Comparison of ENCODE assay signal across 9 mouse cellular contexts in genomic region chr17:37050876-37051275, GRCm38 (mm10). TPM values are rescaled to one million over a fixed set of nuclear protein-coding genes. Genes with fewer than 3 reads are reported as not detected.
A peak's percentile ranks its signal among the peaks of the same experiment; 100 is the strongest.
DNase-seq lines count a peak whose midpoint lies in the region; ATAC-seq and TF ChIP-seq lines count a peak whose summit lies in the region.
"Had no signal": no experiment of that assay in that cellular context is flagged by ENCODE, and none has a peak within 500 bp of the region (broad histone marks: within the 10 kb centered on the region; RNA-seq: fewer than 3 reads in every experiment).

No protein-coding gene starts in this region.

- ATAC-seq in embryonic facial prominence, embryonic 11.5 days (replicated peaks; ENCODE audit: insufficient number of reproducible peaks, low FRiP score, low TSS enrichment, low read depth) = peak; percentile 36
- no peak for ATAC-seq in heart, postnatal 0 days (ENCODE audit: insufficient read depth, low read depth)
- no peak for ATAC-seq in liver, embryonic 16.5 days (ENCODE audit: low read depth)

- H3K4me2 ChIP-seq in embryonic facial prominence, embryonic 11.5 days (ENCODE audit: low read depth, low read length) = peak overlapping the region; percentile 93
- peak overlapping the region; percentile 85 for H3K4me2 ChIP-seq in heart, postnatal 0 days (ENCODE audit: low read depth, low read length)
- peak overlapping the region; percentile 46 for H3K4me2 ChIP-seq in liver, embryonic 16.5 days (ENCODE audit: low read depth, low read length)

- H3K9me3 ChIP-seq in embryonic facial prominence, embryonic 11.5 days (replicated peaks; ENCODE audit: control insufficient read depth, low read length) = no peaks in the 10 kb centered on the region
- H3K9me3 ChIP-seq in heart, postnatal 0 days (replicated peaks; ENCODE audit: control insufficient read depth, low read length) = no peaks in the 10 kb centered on the region
- no peaks in the 10 kb centered on the region for H3K9me3 ChIP-seq in liver, embryonic 16.5 days (replicated peaks; ENCODE audit: control insufficient read depth, low read length)

- no peak for TF ChIP-seq EP300 in heart, postnatal 0 days (IDR thresholded peaks at IDR 0.05; ENCODE audit: low read depth)

- intact Hi-C loops in left cerebral cortex, postnatal 36 days (cut with DNase I) = loop anchor here (2.0 kb wide), 1 partner anchor 22 kb away; no protein-coding TSS in a partner anchor

- 2% methylated on average over 27 of the region's 27 CpGs for WGBS in embryonic facial prominence, embryonic 11.5 days
- WGBS in heart, postnatal 0 days = 17% methylated on average over 27 of the region's 27 CpGs
- 6% methylated on average over 27 of the region's 27 CpGs for WGBS in liver, embryonic 16.5 days (ENCODE audit: insufficient replicate concordance)

- DNase-seq in left cerebral cortex, postnatal 36 days (ENCODE audit: low spot score in 2 of 2) = peak; percentile 58 to 65
- DNase-seq in left cerebral cortex, adult 9 months (ENCODE audit: low spot score in 2 of 2) = no peak
- peak; percentile 6 for DNase-seq in embryonic facial prominence, embryonic 11.5 days (ENCODE audit: low spot score)
- no peak for DNase-seq in heart, postnatal 0 days (ENCODE audit: low spot score)
- DNase-seq in layer of hippocampus, adult 8-10 months (ENCODE audit: low spot score in 2 of 2) = no peak
- DNase-seq in spleen, postnatal 4 days (ENCODE audit: low spot score in 2 of 2) = no peak
- DNase-seq in frontal cortex, postnatal 14 days (ENCODE audit: low spot score in 2 of 2) = no peak

- peak overlapping the region; percentile 65 for H3K4me3 ChIP-seq in embryonic facial prominence, embryonic 11.5 days (ENCODE audit: low read depth, low read length)
- peak overlapping the region; percentile 47 for H3K4me3 ChIP-seq in heart, postnatal 0 days (ENCODE audit: low read depth, low read length)
- H3K4me3 ChIP-seq in liver, embryonic 16.5 days (ENCODE audit: low read depth, low read length) = peak overlapping the region; percentile 31

- H3K4me1 ChIP-seq in embryonic facial prominence, embryonic 11.5 days (ENCODE audit: control insufficient read depth, insufficient read depth, low read length) = peaks cover 4% of the 10 kb centered on the region; the same call in 1 of the 2 replicates
- H3K4me1 ChIP-seq in heart, postnatal 0 days (ENCODE audit: control insufficient read depth, insufficient read depth) = peaks cover 22% of the 10 kb centered on the region
- peaks cover 3% of the 10 kb centered on the region for H3K4me1 ChIP-seq in liver, embryonic 16.5 days (ENCODE audit: control insufficient read depth, low read depth, low read length)

- no peaks in the 10 kb centered on the region for H3K27me3 ChIP-seq in embryonic facial prominence, embryonic 11.5 days (ENCODE audit: control insufficient read depth, insufficient read depth, low read length)
- H3K27me3 ChIP-seq in heart, postnatal 0 days (ENCODE audit: control insufficient read depth, insufficient read depth, low read length) = peaks cover 37% of the 10 kb centered on the region
- H3K27me3 ChIP-seq in liver, embryonic 16.5 days (ENCODE audit: control insufficient read depth, insufficient read depth, low read depth, low read length) = peaks cover 53% of the 10 kb centered on the region

- H3K36me3 ChIP-seq in embryonic facial prominence, embryonic 11.5 days (replicated peaks; ENCODE audit: control insufficient read depth, insufficient read depth, low read depth, low read length) = peaks cover 9% of the 10 kb centered on the region
- H3K36me3 ChIP-seq in heart, postnatal 0 days (replicated peaks; ENCODE audit: control insufficient read depth, insufficient read depth, low read length) = peaks cover 11% of the 10 kb centered on the region; the same call in 1 of the 2 replicates
- no peaks in the 10 kb centered on the region for H3K36me3 ChIP-seq in liver, embryonic 16.5 days (ENCODE audit: control insufficient read depth, insufficient read depth)

- TF ChIP-seq CTCF in heart, postnatal 0 days (IDR thresholded peaks at IDR 0.05; ENCODE audit: low read depth) = no peak

- no peak overlapping the region for H3K27ac ChIP-seq in embryonic facial prominence, embryonic 11.5 days (replicated peaks; ENCODE audit: low read depth, low read length)
- no peak overlapping the region for H3K27ac ChIP-seq in heart, postnatal 0 days (ENCODE audit: low read depth)
- H3K27ac ChIP-seq in liver, embryonic 16.5 days (ENCODE audit: low read length) = no peak overlapping the region

- peak overlapping the region; percentile 74 for H3K9ac ChIP-seq in embryonic facial prominence, embryonic 11.5 days (replicated peaks; ENCODE audit: low read length)
- peak overlapping the region; percentile 50 for H3K9ac ChIP-seq in heart, postnatal 0 days (replicated peaks; ENCODE audit: low read depth, low read length)
- no peak overlapping the region for H3K9ac ChIP-seq in liver, embryonic 16.5 days (ENCODE audit: low read depth, low read length)

RNA-seq across cellular contexts. Expression of gene Gabbr1, which starts 5.1 kb away (rescaled TPM):
- total RNA-seq in left cerebral cortex, postnatal 36 days (2021) = 100 to 1,000 TPM; 679 to 696 TPM
- polyA plus RNA-seq in embryonic facial prominence, embryonic 11.5 days (2014; fragmentation: Nextera tagmentation; extraction: Ambion mirVana) = 6.1 and 8.9 TPM in 2 replicates
- total RNA-seq in heart, postnatal 0 days (2014; rRNA removed; ENCODE audit: low replicate concordance) = 4.8 and 6.7 TPM in 2 replicates
- 1.8 and 1.9 TPM in 2 replicates for polyA plus RNA-seq in heart, postnatal 0 days (2015; fragmentation: Nextera tagmentation; extraction: Ambion mirVana)
- 0.46 and 1.0 TPM in 2 replicates for polyA plus RNA-seq in liver, embryonic 16.5 days (2015; fragmentation: Nextera tagmentation; extraction: Ambion mirVana)
- total RNA-seq in layer of hippocampus, adult 8-10 months (2022) = 100 to 1,000 TPM; 595 to 693 (median 673) TPM

RNA-seq across cellular contexts. Expression of gene Mog, which starts 27.7 kb away (rescaled TPM):
- total RNA-seq in left cerebral cortex, postnatal 36 days (2021) = 10 to 100 TPM; 48.3 to 87.0 TPM
- 0.20 TPM in 1 of 2 replicates, not detected in the other for polyA plus RNA-seq in embryonic facial prominence, embryonic 11.5 days (2014; fragmentation: Nextera tagmentation; extraction: Ambion mirVana)
- total RNA-seq in heart, postnatal 0 days (2014; rRNA removed; ENCODE audit: low replicate concordance) = not detected in 2 replicates
- polyA plus RNA-seq in heart, postnatal 0 days (2015; fragmentation: Nextera tagmentation; extraction: Ambion mirVana) = not detected in 2 replicates
- not detected in 2 replicates for polyA plus RNA-seq in liver, embryonic 16.5 days (2015; fragmentation: Nextera tagmentation; extraction: Ambion mirVana)
- 10 to 100 TPM; 35.6 to 57.5 (median 47.8) TPM for total RNA-seq in layer of hippocampus, adult 8-10 months (2022)

RNA-seq across cellular contexts. Expression of gene Olfr90, which starts 37.4 kb away (rescaled TPM):
- total RNA-seq in left cerebral cortex, postnatal 36 days (2021) = not detected
- not detected in 2 replicates for polyA plus RNA-seq in embryonic facial prominence, embryonic 11.5 days (2014; fragmentation: Nextera tagmentation; extraction: Ambion mirVana)
- not detected in 2 replicates for total RNA-seq in heart, postnatal 0 days (2014; rRNA removed; ENCODE audit: low replicate concordance)
- polyA plus RNA-seq in heart, postnatal 0 days (2015; fragmentation: Nextera tagmentation; extraction: Ambion mirVana) = not detected in 2 replicates
- polyA plus RNA-seq in liver, embryonic 16.5 days (2015; fragmentation: Nextera tagmentation; extraction: Ambion mirVana) = not detected in 2 replicates
- not detected for total RNA-seq in layer of hippocampus, adult 8-10 months (2022)
- total RNA-seq: left cerebral cortex, postnatal 25 days had no signal

RNA-seq across cellular contexts. Expression of gene Olfr91, which starts 47.2 kb away (rescaled TPM):
- not detected for total RNA-seq in left cerebral cortex, postnatal 36 days (2021)
- not detected in 2 replicates for polyA plus RNA-seq in embryonic facial prominence, embryonic 11.5 days (2014; fragmentation: Nextera tagmentation; extraction: Ambion mirVana)
- total RNA-seq in heart, postnatal 0 days (2014; rRNA removed; ENCODE audit: low replicate concordance) = not detected in 2 replicates
- not detected in 2 replicates for polyA plus RNA-seq in heart, postnatal 0 days (2015; fragmentation: Nextera tagmentation; extraction: Ambion mirVana)
- polyA plus RNA-seq in liver, embryonic 16.5 days (2015; fragmentation: Nextera tagmentation; extraction: Ambion mirVana) = not detected in 2 replicates
- total RNA-seq in layer of hippocampus, adult 8-10 months (2022) = not detected
- total RNA-seq: left cerebral cortex, postnatal 25 days had no signal

RNA-seq across cellular contexts. Expression of gene Zfp57, which starts 49.9 kb away (rescaled TPM):
- 10 to 100 TPM; 11.5 to 20.4 TPM for total RNA-seq in left cerebral cortex, postnatal 36 days (2021)
- polyA plus RNA-seq in embryonic facial prominence, embryonic 11.5 days (2014; fragmentation: Nextera tagmentation; extraction: Ambion mirVana) = 102 and 110 TPM in 2 replicates
- 12.5 and 14.7 TPM in 2 replicates for total RNA-seq in heart, postnatal 0 days (2014; rRNA removed; ENCODE audit: low replicate concordance)
- 9.2 and 10.0 TPM in 2 replicates for polyA plus RNA-seq in heart, postnatal 0 days (2015; fragmentation: Nextera tagmentation; extraction: Ambion mirVana)
- 2.9 and 3.4 TPM in 2 replicates for polyA plus RNA-seq in liver, embryonic 16.5 days (2015; fragmentation: Nextera tagmentation; extraction: Ambion mirVana)
- 10 to 100 TPM in 2 of 4 experiments, 1 to 10 TPM in 2; 8.9 to 10.8 (median 9.8) TPM for total RNA-seq in layer of hippocampus, adult 8-10 months (2022)

Comparison
In these comparisons a context has a peak if more than half of its experiments do, and no peak if none do; other contexts are left out.
1. DNase-seq: peak in left cerebral cortex, postnatal 36 days (2 of 2) and embryonic facial prominence, embryonic 11.5 days (single experiment); none in left cerebral cortex, adult 9 months (0 of 2), heart, postnatal 0 days (single experiment), layer of hippocampus, adult 8-10 months (0 of 2), spleen, postnatal 4 days (0 of 2) and frontal cortex, postnatal 14 days (0 of 2).
2. RNA of gene Gabbr1, which starts 5.1 kb away (total RNA-seq): 679 to 696 TPM in left cerebral cortex, postnatal 36 days and 595 to 693 TPM in layer of hippocampus, adult 8-10 months; 4.8 to 6.7 TPM in heart, postnatal 0 days; every median in the first group is over 10 times any median in the second.
3. RNA of gene Mog, which starts 27.7 kb away (total RNA-seq): 48.3 to 87.0 TPM in left cerebral cortex, postnatal 36 days and 35.6 to 57.5 TPM in layer of hippocampus, adult 8-10 months; not detected in heart, postnatal 0 days; every median in the first group is over 10 times any median in the second.
4. Peak in every context shown above with its lines, with median percentiles within 50 percentile points of each other: H3K4me2 ChIP-seq and H3K4me3 ChIP-seq.